Mouse (Mus musculus): ENCODE data around the gene Gm29644.
"Not testable (repeated sequence)": the region's sequence is repeated elsewhere in the genome, so short reads cannot be mapped to it uniquely, and the experiment has no call there.

Gene Gm29644

GRCm38 (mm10) chrY:70303187-70303586, at the start of gene Gm29644, which contains the start of gene Gm29423:
TSS of gene Gm29644 (minus strand) at chrY:70303343.
TSS of gene Gm29423 (minus strand) at chrY:70303287.
- not testable (repeated sequence) for DNase-seq (ENCODE audit: low spot score)

DNA sequence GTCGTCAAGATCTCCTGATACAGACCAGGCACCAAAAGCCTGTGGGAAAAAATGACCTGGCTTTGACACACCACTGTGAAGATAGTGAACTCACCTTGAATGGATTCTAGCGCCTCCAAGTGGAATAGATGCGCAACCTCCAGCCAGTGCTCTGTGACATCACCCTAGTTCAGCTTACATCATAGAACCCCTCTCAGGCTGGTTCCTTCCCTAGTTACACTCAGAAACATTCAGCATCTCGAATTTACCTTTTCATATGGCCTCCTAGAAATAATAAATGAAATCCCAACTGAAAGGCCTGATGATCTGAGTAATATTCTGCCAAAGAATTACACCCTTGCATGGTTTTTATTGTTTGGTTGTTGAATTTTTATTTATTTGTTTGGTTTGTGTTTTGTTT, 29.6 kb downstream of the Gm29644 start, which contains the start of gene Gm21118:
TSS of gene Gm21118 (minus strand) at position 101 of the 400 bp plus-strand sequence.
- not testable (repeated sequence) for DNase-seq (ENCODE audit: low spot score)

Data from urinary bladder, postnatal 10 days (tissue).